Mouse (Mus musculus) intestine, embryonic 16.5 days (tissue): ENCODE results near the gene Gm8159. TPM values are rescaled to one million over a fixed set of nuclear protein-coding genes. Genes with fewer than 3 reads are reported as not detected.
"Not testable (repeated sequence)": the region's sequence is repeated elsewhere in the genome, so short reads cannot be mapped to it uniquely, and the experiment has no call there.

ENCODE experiments used
- ATAC-seq: fragments of 200-750 bp; cut with Nextera tagmentation; 2 replicates; pipeline ENCODE4 v1.8.0; 2017; ENCODE audit warnings: moderate TSS enrichment, moderate library complexity
- H3K27ac ChIP-seq: fragments of 300-500 bp; sonication (generic); 2 replicates; pipeline ENCODE4 v1.5.1; 2014; ENCODE audit warnings: mild to moderate bottlenecking, low read length
- H3K27me3 ChIP-seq: fragments of 300-500 bp; sonication (generic); replicated peaks from 2 replicates; pipeline ENCODE4 v1.6.1; 2014; ENCODE audit warnings: low read length, control low read depth, mixed read lengths; ENCODE audit not compliant: control insufficient read depth, insufficient read depth
- H3K36me3 ChIP-seq: fragments of 300-500 bp; sonication (generic); 2 replicates; pipeline ENCODE4 v1.6.1; 2014; ENCODE audit warnings: low read length, control low read depth; ENCODE audit not compliant: control insufficient read depth, insufficient read depth
- H3K4me1 ChIP-seq: fragments of 300-500 bp; sonication (generic); 2 replicates; pipeline ENCODE4 v1.6.1; 2014; ENCODE audit warnings: low read length, control low read depth, mixed read lengths; ENCODE audit not compliant: control insufficient read depth, insufficient read depth
- H3K4me2 ChIP-seq: fragments of 300-500 bp; sonication (generic); 2 replicates; pipeline ENCODE4 v1.6.1; 2014; ENCODE audit warnings: low read depth, low read length, control low read depth
- H3K4me3 ChIP-seq: fragments of 300-500 bp; sonication (generic); 2 replicates; pipeline ENCODE4 v1.5.1; 2014; ENCODE audit warnings: mild to moderate bottlenecking, low read length
- H3K9ac ChIP-seq: fragments of 300-500 bp; sonication (generic); 2 replicates; pipeline ENCODE4 v1.6.1; 2014; ENCODE audit warnings: low read depth, low read length
- H3K9me3 ChIP-seq: fragments of 300-500 bp; sonication (generic); 2 replicates; pipeline ENCODE4 v1.6.1; 2016; ENCODE audit warnings: low read length, control low read depth; ENCODE audit not compliant: control insufficient read depth
- WGBS: fragments of 180-500 bp; shearing (Covaris S2); extraction: QIAGEN DNeasy Blood & Tissue Kit; methylation state at CpG from one replicate; pipeline ENCODE4 v1.1.7; 2014; 5-methylcytosine and 5-hydroxymethylcytosine counted together
- polyA plus RNA-seq: library from polyadenylated mRNA; unstranded; fragments of >200 nt; fragmentation: Nextera tagmentation; extraction: Ambion mirVana; gene quantifications from 2 replicates; pipeline ENCODE4 v1.2.1, GENCODE M21; 2015

Gm8159 gene
- not detected in 2 replicates for polyA plus RNA-seq

- not testable (repeated sequence) for H3K4me2 ChIP-seq, H3K36me3 ChIP-seq, H3K4me3 ChIP-seq, ATAC-seq, H3K27ac ChIP-seq, H3K9me3 ChIP-seq, H3K27me3 ChIP-seq, H3K4me1 ChIP-seq, H3K9ac ChIP-seq
- WGBS = no CpG with 5 or more reads among the region's 2 CpGs
These were observed at the start of gene Gm8159 for GRCm38 (mm10) chr14:4632052-4632451. Gene Gm8159, plus strand, starts transcription at chr14:4632352.

GRCm38 (mm10) chr14:4649309-4649708 lies 17.2 kb downstream of the Gm8159 start:
- H3K9ac ChIP-seq, H3K4me3 ChIP-seq, H3K27ac ChIP-seq, H3K9me3 ChIP-seq, H3K36me3 ChIP-seq, H3K27me3 ChIP-seq, ATAC-seq, H3K4me1 ChIP-seq: not testable (repeated sequence)
- WGBS = 9% methylated on average over 16 of the region's 18 CpGs
- peak overlapping the region; percentile 35 for H3K4me2 ChIP-seq

DNA sequence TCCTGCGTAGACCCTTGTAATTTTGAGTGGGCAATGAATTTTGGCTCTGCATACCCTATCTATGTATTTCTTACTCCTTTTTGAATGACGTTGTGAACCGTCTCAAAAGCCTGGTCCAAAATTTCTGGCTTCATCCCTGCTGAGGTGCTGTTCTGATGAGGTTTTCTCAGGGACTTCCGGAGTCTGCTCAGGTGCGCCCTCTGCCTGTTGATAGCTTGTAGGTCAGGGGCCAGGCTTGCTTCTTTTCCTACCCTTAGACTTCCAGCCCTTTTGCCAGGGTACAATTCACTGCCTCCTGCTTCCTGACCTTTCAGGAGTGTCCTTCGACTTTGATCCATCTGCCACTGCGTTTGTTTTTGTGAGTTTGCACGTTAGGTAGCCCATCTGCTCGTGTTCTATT lies 18.2 kb downstream of the Gm8159 start:
- not testable (repeated sequence) for H3K27me3 ChIP-seq, H3K36me3 ChIP-seq, H3K9me3 ChIP-seq, ATAC-seq, H3K4me3 ChIP-seq, H3K9ac ChIP-seq, H3K4me2 ChIP-seq, H3K27ac ChIP-seq, H3K4me1 ChIP-seq
- WGBS = 2% methylated on average over 2 of the region's 9 CpGs

DNA sequence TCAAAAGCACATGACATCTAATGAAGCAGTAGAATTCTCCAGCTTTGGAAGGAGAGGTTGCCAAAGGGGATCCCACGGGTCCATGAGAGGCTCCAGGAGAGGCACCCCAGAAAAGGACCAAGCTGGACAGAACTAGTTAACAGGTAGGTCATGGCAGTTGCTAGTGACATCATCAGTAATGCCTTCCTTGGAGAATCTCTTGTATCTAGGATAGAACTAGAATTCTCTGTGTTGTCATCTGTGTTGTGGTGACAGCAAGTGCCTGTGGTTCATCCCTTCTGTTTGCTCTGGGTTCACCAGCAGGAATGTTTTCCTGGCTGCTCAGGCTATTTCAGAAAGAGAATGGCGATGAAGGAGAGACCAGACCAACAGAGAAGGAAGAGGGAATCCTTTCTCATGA lies 31.7 kb downstream of the Gm8159 start, which contains the start of gene Gm3239:
Gene Gm3239, plus strand, starts transcription at position 301 of the 400 bp plus-strand sequence.
- not testable (repeated sequence) for H3K27me3 ChIP-seq, ATAC-seq, H3K4me3 ChIP-seq, H3K4me1 ChIP-seq, H3K4me2 ChIP-seq, H3K9ac ChIP-seq, H3K36me3 ChIP-seq, H3K9me3 ChIP-seq, H3K27ac ChIP-seq
- no CpG with 5 or more reads among the region's 2 CpGs for WGBS

Other genes starting within 250 kb of the Gm8159 start
- gene Gm3159, start 234.8 kb upstream of the Gm8159 start, polyA plus RNA-seq = not detected in 2 replicates
- 0.09 TPM in 1 of 2 replicates, not detected in the other for gene Gm3164, start 216.9 kb upstream of the Gm8159 start, polyA plus RNA-seq
- not detected in 2 replicates for gene Gm3173, start 201.4 kb upstream of the Gm8159 start, polyA plus RNA-seq
- not detected in 2 replicates for gene Gm3182, start 150.6 kb upstream of the Gm8159 start, polyA plus RNA-seq
- not detected in 2 replicates for gene Gm3047, start 76.9 kb upstream of the Gm8159 start, polyA plus RNA-seq
- not detected in 2 replicates for gene Gm3239, start 31.8 kb downstream of the Gm8159 start, polyA plus RNA-seq
- gene Gm7876, start 76.9 kb downstream of the Gm8159 start, polyA plus RNA-seq = not detected in 2 replicates
- 0.07 and 0.10 TPM in 2 replicates for gene Gm3252, start 94.4 kb downstream of the Gm8159 start, polyA plus RNA-seq
- gene Gm9602, start 144.0 kb downstream of the Gm8159 start, polyA plus RNA-seq = not detected in 2 replicates
- gene Gm3269, start 205.8 kb downstream of the Gm8159 start, polyA plus RNA-seq = not detected in 2 replicates
- 0.31 TPM in 1 of 2 replicates, not detected in the other for gene Gm3264, start 223.2 kb downstream of the Gm8159 start, polyA plus RNA-seq